Mouse (Mus musculus) cerebellum, postnatal 14 days (tissue): ENCODE data around the gene Arhgap9.
"Not testable (repeated sequence)": the region's sequence is repeated elsewhere in the genome, so short reads cannot be mapped to it uniquely, and the experiment has no call there.

Experiments used
- DNase-seq, 2 experiments: peaks; one replicate each; pipeline ENCODE4 v3.0.0; 2021; ENCODE audit warnings: mixed read lengths in 2 of 2

Gene Arhgap9

GRCm38 (mm10) chr10:127292987-127293538, 28.7 kb upstream of the Arhgap9 start:
- DNase-seq: no peak

- no peak for DNase-seq
Measured at GRCm38 (mm10) chr10:127293590-127294113, 28.1 kb upstream of the Arhgap9 start.

DNA sequence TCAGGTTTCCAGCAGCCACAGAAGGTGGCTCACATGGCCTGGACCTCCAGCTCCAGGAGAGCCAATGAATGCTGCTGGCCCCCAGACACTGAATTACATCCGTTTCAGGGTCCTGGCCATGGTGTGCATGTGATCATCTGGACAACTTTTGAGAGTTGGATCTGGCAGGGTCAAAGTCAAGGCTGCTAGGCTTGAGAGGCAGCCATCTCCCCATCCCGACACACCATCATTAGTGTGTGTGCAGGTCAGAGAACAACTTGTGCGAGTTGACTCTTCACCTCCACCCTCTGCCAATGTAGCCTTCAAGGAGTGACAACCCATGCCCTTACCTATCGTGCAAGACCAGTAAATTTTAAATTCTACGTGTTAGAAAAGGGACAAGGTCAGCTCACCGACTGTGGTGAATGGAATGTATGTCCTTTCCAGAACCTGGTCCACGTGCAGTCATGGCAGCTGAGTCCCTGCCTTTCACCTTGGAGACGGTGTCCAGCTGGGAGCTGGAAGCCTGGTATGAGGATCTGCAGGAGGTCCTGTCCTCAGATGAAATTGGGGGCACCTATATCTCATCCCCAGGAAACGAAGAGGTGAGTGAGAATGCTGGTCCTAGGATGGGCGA, 26.8 kb upstream of the Arhgap9 start:
- no peak for DNase-seq

GRCm38 (mm10) chr10:127295986-127296794, 25.6 kb upstream of the Arhgap9 start:
- DNase-seq: no peak

- no peak for DNase-seq
Measured at GRCm38 (mm10) chr10:127297015-127297871, 24.5 kb upstream of the Arhgap9 start.

- no peak for DNase-seq
Measured at GRCm38 (mm10) chr10:127300361-127300760, 21.4 kb upstream of the Arhgap9 start.

DNA sequence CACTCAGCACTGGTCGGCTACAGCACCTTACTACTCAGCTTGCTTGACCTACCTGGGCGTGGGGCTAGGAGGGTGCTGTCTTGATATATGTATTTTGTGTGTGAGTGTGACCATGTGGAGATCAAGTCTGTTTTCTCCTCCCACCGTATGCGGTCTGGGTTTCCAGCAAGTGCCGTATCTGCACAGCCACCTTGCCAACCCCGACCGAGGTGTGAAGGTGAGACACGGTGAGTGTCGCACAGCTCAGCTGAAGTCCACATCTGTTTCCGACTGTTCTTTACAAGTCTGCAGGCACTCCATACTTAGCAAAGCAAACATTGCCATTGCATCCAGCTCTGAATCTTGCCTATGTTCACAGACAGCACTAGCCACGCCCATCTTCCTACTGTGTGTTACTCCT, 18.6 kb upstream of the Arhgap9 start:
- DNase-seq: no peak

DNA sequence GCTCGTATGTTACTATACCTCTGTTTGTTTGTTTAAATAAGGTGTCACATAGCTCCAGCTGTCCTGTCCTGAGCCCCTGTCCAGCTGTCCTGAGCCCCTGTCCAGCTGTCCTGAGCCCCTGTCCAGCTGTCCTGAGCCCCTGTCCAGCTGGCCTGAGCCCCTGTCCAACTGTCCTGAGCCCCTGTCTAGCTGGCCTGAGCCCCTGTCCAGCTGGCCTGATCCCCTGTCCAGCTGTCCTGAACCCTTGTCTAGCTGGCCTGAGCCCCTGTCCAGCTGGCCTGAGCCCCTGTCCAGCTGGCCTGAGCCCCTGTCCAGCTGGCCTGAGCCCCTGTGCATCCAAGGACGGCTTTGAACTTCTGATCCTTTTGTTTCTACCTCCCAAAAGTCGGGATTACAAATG, 12.6 kb upstream of the Arhgap9 start:
- DNase-seq: not testable (repeated sequence)

DNA sequence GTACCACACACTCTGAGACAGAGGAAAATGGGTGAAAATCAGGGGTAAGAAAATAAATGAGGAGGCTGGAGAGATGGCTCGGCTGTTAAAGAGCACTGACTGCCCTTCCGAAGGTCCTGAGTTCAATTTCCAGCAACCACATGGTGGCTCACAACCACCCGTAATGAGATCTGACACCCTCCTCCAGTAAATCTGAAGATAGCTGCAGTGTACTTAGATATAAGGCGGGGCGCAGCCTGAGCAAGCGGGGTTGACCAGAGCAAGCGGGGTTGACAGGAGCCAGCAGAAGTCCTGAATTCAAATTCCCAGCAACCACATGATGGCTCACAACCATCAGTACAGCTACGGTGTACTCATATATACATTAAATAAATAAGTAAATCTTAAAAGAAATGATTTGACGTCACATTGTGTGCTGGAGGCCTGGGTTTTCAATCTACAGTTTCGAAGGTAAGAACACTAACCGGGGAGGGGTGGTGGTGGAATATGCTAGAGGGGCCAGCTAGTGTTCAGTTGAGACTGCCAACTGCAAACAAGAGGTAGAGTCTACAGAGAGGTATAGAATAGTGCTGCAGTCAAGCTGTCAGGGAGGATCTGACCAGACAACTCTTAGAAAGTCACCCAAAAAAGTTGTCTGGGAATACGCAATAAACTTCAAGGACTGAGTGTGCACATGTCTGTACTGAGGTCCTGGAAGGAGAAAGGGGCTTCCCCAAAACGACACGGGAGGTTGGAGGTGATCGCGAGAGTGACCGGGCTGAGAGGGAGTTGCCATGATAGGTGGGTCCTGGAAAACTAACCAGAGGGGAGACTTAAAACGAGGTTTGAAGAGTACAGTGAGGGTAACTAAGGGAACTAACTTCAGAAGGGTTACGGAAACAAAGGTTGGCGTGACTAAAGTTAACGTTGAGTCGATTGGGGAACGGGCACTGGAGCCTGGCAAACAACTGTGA, 11.0 kb upstream of the Arhgap9 start:
- peak in 1 of 2 experiments; percentile 52 for DNase-seq

DNA sequence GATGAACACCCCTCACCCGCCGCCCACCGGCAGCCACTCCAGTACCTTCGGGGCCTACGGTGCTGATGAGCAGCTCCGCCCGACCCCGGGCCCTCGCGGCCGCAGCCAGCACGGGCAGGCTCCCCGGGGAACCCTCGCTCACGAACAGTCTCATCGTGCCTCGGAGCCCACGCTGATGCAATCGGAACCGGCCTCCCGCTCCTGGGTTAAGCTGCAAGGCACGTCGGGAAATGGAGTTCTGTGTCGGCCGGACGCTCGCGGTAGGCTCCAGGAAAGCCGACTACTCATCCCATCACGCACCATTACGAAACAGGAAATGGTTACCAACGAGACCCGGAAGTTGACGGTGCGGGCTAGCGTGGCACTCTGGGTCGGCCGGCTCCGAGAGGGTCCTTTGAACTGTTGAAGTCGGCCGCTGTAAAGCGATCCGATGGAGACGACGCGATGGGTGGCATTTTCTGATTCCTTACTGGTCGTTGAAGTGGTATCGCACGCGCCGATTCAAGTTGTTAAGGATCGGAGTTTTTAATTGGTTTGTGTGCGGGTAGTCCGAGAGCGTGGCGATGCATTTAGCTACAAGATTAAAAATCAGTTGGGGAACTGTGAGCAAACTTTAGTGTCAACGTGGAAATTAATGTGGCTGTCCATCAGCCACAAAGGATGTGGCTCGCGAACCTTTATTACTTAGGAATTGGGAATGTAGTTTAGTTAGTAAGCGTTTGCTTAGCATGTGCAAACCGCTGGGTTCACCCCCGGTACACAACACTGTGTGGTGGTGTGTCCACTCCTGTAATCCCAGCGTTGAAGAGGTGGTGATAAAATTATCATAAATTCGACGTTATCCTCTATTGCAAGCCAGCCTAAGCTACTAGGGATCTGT, 10.0 kb upstream of the Arhgap9 start, which contains the start of gene Mars:
Mars (minus strand) TSS at position 311 of the 880 bp plus-strand sequence.
- DNase-seq: peak; percentile 90 to 94

DNA sequence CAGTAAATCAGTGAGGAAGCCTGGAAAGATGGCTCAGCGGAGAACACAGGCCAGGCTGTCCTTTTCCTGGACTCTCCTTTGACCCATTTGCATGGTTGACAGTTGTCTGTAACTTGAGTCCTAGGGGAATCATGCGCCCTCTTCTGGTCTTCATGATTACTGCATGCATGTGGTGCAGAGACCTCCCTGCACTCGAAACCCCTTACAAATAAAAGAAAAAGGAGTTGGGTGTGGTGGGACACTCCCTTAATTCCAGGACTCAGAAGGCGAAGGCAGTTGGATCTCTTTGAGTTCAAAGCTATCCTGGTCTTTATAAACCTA, 9.4 kb upstream of the Arhgap9 start:
- peak; percentile 91 for DNase-seq

DNA sequence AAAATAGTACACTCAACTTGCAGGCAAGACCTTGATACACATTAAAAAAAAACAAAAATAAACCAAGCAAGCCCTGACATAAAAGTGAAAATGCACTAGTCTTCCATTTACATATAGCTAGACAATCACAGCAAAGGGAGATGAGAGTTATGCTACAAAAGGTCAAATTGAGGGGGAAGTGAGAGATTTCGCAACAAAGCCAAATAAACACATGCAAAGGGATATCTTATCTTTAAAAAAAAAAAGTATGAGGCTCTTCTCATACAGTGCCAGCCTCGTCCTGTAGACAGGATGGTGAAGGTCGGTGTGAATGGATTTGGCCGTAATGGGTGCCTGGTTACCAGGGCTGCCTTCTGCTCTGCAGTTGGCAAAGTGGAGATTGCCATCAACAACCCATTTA, 8.9 kb upstream of the Arhgap9 start:
- no peak for DNase-seq

GRCm38 (mm10) chr10:127313516-127313915, 8.2 kb upstream of the Arhgap9 start:
- not testable (repeated sequence) for DNase-seq

DNA sequence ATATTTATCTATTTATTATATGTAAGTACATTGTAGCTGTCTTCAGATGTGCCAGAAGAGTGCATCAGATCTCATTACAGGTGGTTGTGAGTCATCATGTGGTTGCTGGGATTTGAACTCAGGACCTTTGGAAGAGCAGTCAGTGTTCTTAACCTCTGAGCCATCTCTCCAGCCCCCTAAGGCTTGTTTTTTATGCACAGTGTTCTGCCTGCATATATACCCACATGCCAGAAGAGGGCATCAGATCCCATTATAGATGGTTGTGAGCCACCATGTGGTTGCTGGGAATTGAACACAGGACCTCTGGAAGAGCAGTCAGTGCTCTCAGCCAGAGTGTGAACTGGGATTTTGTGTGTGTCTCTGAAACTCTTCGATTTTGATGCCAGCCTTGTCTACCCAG, 6.8 kb upstream of the Arhgap9 start:
- not testable (repeated sequence) for DNase-seq

GRCm38 (mm10) chr10:127317277-127317676, 4.5 kb upstream of the Arhgap9 start:
- no peak for DNase-seq

- DNase-seq: no peak
Measured at GRCm38 (mm10) chr10:127318009-127318408, 3.8 kb upstream of the Arhgap9 start.

- no peak for DNase-seq
Measured at GRCm38 (mm10) chr10:127319969-127320368, 1.8 kb upstream of the Arhgap9 start.

- no peak for DNase-seq
Measured at GRCm38 (mm10) chr10:127322178-127322577, 414 bp downstream of the Arhgap9 start.

- DNase-seq: no peak
Measured at GRCm38 (mm10) chr10:127322669-127323068, 905 bp downstream of the Arhgap9 start.

- DNase-seq: no peak
Measured at GRCm38 (mm10) chr10:127323131-127323855, 1.5 kb downstream of the Arhgap9 start.
